Mouse (Mus musculus) Muller cell, postnatal 12 days (primary cell): ENCODE results near the gene Chmp4b.

Experiments used
- DNase-seq: peaks from one replicate; pipeline ENCODE4 v3.0.0-alpha.2; 2015; ENCODE audit errors: inconsistent ontology term

Chmp4b gene

DNA sequence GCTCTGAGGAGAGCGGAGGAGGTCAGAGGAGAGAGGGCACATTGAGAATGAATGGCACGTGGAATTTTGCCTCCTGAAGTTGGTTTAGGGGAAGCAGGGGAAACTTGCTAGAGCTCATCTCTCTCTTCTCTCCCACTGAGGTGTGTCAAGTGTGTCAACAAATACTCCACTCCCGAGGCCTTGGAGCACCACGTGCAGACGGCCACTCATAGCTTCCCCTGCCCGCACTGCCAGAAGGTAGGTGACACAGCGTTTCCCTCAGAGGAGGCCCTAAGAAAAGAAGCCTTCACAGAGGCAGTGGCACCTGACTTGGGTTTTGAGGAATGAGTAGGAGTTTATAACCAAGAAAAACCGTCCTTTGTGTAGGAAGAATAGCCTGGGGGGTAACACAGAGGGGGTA lies 10.3 kb upstream of the Chmp4b start:
- no peak for DNase-seq

DNA sequence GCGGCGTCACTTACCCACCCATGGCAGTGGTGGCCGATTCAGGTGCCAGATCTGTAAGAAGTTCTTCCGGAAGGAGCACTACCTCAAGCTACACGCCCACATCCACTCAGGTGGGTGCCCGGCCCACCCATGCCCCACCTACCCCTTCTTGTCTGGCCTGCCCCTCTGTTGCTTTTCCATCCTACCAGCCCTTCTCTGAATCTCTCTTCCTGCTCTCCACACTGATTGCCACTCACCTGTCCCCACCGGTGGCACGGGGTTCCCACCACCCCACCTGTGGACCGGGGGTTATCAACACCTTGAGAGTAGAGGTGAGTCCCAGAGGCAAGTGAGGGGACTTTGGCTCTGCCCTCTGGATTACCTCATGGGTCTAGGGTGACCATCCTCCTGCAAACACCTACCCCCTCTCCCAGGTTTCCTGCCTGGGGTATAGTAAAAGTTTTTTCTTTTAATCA lies 9.5 kb upstream of the Chmp4b start:
- no peak for DNase-seq

DNA sequence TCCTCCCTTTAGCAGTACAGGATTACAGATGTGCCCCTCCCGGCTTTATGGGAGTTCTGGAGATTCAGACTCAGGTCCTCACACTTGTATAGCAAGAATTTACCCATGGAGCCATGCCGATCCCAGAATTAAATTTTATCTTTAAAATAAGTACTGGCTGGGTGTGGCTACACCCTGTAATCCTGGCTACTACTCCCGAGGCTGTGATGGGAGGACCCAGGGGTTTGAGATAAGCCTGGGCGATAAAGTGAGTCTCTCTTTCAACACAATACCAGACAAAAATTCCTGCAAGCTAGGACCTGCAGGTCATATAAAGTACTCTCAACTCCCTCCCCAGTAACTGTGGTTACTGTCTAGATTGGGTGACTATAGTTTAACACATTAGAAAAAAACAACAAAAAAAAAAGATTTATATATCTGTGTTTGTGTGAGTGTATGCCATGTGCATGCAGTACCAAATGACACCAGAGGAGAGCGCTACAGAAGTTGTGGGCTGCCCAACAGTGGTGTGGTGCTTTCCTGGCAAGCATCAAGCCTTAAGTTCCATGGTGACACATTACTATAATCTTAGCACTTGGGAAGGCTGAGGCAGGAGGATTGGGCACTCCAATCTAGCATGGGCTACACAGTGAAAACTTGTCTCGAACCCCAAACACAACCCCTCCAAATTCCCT lies 8.7 kb upstream of the Chmp4b start:
- DNase-seq = no peak

DNA sequence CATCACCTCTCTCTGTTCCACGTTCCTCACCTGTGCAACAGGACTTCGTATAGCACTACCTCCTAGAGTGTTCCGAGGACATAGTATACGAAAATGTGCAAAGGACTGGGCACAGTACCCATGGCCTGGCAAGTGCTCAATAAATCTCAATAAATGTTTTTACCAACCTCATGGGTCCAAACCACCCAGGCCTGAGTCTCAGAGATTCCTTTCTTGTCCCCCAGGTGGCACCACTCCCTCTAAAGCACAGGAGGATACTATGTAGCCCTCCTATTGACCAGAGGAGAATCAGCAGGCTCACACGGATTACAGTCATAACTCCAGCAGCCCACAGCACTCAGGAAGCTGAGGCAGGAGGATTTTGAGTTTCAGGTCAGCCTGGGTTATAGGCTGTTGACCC lies 4.9 kb upstream of the Chmp4b start:
- DNase-seq = peak; percentile 17

DNA sequence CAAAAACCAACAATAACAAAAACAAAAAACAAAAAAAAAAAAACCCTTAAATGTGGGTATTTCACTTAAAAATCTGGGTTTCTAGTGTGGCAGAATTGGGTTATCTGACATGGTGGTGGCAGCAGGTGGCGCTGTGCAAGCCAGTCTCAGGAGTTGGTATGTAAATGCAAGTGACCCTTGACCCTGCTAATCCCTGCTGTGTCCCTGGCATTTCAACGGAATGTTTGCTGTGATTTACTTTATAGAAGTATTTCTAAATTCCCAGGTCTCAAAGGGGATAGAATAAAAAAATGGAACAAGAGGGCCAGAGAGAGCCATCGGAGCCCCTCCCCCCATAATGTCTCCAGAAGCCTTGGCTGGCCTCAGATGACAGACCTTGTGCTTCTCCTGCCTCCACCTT lies 3.4 kb upstream of the Chmp4b start:
- DNase-seq = peak; percentile 12

DNA sequence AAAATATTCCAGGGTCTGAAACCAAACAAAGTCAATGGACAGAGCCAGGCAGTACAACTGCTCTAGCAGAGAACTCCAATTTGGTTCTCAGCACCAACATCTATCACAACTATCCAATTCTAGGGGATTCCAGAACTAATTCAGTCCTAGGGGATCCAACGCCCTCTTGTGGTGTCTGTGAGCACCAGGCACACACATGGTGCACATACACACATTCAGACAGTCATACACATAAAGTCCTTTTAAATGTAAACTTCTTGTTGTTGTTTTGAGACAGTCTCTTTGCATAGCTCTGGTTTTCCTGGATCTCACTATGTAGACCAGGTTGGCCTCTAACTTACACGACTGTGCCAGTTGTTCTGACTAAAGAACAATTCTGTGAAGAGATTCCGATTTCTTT lies 1.1 kb upstream of the Chmp4b start:
- no peak for DNase-seq

DNA sequence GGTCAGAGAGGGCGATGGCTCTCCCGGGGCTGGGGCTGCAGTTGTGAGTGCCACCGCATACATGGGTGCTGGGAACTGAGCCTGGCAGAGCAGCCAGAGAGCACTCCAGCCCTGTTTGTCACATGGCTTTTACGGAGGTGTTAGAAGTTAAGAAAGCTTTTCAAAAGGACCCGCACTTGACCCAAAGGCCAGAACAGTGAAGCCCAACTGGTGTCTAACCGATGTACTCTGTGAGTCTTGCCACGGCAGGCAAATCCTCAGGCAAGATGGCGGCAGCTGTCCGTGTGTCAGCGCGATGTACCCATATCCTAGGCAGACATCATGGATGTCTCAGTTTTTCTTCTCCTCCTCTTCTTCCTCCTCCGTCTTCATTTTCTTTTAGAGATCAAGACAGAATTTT lies 3.5 kb downstream of the Chmp4b start:
- no peak for DNase-seq

DNA sequence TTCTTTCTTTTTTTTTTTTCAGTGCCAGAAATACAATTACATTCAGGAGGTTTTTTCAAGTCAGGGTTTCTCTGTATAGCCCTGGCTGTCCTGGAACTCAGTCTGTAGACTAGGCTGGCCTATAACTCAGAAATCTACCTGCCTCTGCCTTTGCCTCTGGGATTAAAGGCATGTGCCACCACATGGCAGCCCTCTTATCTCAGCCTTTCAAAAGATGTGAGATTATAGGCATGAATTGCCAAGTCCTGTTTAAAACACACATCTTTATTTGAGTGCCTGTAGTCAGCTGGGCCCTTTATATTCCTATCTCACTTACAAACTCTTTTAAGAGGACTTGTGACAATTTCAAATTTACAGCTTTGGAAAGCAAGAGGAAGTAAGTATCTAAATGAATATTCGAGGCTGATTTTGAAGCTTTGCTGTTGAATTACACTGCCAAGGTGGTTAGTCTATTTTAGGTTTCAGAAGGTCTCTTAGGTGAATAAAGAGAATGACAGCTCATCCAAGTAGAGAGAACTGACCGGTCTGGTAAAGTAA lies 4.4 kb downstream of the Chmp4b start:
- DNase-seq = no peak

DNA sequence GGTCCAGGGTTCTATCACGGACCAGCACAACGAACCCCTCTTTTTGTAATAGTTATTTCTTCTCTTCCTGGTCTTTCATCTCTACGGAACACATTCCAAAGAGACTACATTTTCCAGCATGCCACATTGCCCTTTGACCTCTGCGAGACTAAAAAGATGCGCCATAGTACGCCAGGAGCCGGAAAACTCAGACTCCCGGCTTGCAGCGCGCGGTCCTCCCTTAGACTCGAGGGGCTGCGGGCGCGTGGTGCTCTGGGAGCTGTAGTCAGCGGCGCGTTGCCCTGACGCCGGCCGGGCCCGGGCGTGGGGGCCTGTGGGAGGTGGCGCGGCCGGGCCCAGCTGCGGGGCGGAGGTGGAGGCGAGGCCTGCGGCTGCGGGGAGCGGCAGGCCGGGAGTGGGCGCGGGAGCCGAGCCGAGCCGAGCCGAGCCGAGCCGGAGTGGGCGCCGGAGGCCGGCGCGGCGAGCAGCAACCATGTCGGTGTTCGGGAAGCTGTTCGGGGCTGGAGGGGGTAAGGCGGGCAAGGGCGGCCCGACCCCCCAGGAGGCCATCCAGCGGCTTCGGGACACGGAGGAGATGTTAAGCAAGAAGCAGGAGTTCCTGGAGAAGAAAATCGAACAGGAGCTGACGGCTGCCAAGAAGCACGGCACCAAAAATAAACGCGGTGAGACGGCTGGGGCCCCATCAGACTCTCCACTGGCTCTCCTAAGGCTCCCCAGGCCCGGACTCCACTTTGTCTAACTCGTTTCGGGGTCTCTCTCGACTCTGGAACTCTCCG lies 5.4 kb downstream of the Chmp4b start:
- DNase-seq = peak; percentile 99

DNA sequence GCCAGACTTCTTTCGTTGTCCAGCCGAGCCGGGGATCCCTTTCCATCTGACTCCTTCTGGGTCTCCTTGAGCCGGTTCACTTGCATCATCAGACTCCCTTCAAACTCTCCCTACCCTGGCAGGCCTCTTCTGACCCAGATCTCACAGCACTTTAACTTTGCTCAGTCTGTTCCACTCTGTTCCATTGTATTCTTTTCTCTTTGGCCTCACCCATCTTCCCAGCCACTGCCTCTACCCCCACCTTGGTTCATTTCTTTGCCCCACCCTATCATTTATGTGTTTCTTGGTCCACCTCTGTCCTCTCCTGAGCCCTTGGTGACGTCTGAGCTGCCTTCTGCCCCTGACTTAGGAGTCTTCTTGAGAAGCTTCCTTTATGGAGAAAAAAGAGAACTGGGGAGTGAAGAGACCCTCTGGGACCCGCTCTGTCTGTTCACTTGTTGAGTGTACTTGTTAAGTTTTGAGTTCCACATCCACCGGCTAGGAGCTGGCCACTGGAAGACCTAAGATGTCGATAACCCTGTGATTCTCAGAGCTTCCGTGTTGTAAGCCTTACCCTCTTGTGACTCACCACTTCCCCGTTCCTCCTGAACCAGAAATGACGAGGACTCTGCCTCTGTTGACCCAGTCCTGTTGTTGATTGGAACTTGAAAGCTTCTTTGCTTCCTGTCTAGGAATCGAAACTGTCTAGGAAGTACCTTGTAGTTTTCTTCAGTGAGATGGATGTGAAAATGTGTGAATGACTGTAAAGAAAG lies 6.2 kb downstream of the Chmp4b start:
- DNase-seq = peak; percentile 62

DNA sequence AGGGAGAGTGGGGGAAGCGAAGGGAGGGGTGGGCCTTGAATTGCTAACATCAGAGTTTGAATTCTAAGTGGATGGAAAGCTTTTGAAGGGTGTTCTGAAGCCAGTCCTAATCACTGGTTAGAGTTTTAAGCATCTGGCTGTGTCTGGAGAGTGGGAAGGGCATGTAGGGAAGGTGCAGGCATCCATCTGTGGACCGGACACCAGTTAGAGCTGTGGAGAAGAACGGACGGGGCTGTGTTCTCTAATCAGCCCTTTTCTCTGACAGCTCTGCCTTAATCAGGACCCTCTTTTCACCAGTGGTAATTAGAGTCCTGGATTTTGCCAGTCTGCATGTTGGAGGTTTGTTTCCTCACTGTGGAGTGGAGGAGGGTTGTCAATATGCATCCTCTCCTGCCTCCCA lies 7.6 kb downstream of the Chmp4b start:
- DNase-seq = no peak

DNA sequence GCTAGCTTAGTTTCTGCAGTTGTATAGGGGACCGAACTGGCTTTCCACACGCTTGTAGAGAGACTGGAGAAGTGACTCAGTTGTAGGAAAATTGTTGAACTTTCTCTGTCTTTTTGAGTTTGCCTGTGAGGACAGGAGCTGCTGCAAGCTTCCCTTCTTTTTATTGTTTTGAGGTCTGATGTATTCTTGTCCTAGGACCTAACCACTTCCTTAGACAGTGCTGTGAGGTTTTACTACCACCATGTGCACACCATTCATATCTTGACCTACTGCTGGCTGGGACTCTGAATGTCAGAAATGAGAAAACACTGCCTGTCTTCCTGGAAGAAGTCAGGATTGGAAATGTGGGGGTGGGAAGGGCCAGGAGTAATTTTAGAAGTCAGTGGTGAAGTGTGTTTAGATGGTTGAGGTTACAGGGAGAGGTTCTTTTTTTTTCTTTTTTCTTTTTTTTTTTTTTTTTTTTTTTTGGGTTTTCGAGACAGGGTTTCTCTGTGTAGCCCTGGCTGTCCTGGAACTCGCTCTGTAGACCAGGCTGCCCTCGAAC lies 8.1 kb downstream of the Chmp4b start:
- no peak for DNase-seq

DNA sequence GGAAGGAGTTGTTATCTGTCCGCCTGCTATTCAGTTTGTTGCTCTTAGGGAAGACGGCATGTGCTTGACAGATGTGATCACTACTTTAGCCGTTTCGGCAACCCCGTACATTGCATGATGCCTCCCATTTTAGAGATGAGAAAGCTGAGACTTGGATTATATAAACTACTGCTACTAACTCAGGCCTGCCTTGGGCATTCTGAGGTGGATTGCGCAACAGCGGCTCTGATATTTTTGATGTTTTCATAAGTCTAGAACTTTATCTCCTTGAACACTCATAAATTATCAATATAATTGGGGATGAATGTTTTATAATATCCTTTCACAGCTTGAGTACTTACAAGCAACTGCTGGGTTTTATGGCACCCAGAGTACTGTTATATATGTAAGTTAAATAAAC lies 17.2 kb downstream of the Chmp4b start:
- no peak for DNase-seq

DNA sequence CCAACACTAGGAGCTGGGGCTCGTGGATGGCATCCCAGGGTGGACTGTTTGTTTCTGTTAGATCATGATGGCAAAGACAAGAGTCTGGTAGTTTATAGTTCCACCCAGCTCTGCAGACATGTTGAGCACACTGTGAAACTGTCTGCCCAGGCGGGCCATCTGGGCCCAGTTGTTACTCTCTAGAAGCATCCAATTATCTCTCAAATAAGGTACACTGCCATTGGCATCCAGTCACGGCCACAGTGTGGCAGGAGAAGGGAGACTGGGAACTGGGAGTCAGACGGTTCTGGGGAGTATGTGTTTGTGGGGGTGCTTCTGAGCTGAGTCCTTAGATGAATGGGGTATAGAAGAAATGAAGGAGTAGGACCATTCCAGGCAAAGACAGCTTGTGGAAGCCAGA lies 18.6 kb downstream of the Chmp4b start:
- DNase-seq = no peak

DNA sequence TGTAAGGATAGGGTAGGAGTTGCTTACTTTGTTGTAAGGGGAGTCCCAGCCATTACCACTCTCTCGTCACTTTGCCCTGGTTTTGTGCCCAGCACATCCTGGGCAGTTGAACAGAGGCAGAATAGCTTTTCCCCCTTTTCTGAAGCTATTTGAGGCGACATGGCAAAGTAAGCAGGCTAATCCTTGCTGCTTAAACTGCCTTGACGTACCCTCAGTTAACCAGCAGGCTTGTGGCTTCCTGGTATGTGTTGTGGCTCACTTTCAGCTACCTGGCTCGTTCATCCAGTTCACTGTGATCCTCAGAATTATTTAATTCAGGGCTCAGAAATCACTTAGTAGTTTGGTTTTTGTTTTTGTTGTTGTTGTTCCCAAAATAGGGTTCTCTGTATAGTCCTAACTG lies 19.2 kb downstream of the Chmp4b start:
- no peak for DNase-seq

DNA sequence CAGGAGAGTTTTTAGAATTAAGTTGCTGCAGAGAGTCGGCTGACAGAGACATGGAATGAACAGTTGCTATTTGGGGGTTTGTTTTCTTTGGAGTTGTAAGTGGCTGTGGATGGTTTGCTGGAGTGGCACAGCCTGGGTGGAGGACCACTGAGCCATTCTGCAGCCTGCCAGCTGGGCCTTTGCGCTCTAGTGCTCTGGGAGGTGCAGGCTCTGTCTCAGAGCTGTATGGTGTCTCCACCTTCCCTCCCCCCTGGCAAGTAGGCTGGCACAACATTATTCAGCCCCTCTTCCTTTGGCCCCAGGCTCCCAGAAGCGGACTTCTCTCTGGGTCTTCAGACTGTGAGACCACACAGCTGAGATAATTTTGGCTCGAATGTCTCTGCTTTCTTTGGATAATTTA lies 22.5 kb downstream of the Chmp4b start:
- DNase-seq = peak; percentile 17

DNA sequence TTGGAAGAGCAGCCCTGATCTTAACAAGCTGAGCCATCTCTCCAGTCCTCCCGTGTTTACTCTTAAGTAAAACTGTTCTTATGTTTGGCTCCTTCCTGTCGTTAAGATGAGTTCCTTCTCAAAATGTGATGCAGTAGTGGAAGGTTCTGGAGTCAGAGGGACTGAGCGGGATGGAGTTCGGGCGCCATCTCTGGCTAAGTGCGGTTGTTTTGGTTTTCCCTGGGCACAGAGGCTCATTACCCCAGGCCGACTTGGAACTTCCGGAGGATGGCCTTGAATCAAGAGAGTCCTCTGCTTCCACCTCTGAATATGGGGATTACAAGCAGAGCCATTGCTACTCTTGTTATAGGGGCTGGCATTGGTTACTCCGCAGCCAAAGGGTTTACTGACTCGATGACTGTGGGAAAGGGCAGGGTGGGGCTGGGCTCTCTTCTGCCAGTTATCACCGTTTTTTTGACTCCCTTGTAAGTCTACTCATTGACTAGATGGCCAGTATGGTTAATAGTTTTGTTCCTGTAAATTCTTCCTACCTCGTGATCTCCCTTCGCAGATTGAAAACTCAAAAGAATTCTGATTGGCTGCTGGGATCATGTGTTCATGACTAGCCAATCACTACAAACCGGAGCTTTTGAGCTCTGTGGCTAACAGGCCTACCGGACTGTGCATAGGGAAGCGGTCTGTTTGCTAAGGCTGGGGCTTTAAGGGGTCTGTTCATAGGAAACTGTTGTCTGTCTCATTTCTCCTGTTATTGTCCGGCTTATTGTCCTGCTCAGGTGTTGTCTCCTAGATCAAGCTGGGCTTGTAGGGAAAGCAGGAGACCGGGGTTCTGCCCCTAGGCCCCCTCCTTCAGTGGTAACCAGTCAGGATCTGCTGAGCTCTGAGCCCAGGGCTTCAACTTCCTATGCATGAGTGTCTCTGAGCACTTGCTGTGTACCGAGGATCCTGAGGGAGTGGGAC lies 25.4 kb downstream of the Chmp4b start:
- peak; percentile 59 for DNase-seq

DNA sequence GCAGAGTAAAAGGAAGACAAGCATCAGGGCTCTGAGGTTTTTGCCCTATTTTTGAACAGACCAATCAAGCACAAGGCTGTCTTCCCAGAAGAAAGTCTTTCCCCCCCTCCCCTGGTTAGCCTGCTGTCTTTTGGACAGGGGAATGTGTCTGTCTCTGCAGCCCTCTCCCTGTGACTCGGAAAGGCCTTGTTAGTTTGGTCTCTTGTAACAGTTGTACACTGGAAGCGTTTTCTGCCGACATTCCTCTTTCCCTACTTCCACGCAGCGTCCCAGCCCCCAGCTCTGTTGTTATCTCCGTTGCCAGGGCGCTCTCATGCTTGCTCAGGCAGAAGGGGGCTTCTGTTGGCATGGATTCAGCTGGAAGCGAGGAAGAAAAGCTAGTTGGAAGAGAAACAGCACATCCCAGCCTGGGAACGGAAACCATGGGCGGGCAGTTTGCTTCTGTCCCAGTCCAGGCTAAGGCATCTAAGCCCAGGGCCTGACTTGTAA lies 26.2 kb downstream of the Chmp4b start:
- peak; percentile 96 for DNase-seq

DNA sequence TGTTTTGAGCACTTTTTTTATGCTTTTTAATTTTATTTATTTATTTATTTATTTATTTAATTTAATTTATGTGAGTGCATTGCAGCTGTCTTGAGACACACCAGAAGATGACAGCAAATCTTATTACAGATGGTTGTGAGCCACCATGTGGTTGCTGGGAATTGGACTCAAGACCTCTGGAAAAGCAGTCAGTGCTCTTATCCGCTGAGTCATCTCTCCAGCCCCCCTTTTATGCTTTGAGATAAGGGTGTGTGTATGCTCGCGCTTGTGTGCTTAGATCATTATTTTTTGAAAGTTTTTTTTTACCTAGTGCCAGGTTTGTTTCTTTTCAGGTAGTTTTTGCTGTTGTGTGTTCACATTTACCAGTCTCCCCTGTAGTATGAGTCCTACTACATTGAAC lies 27.5 kb downstream of the Chmp4b start:
- no peak for DNase-seq

DNA sequence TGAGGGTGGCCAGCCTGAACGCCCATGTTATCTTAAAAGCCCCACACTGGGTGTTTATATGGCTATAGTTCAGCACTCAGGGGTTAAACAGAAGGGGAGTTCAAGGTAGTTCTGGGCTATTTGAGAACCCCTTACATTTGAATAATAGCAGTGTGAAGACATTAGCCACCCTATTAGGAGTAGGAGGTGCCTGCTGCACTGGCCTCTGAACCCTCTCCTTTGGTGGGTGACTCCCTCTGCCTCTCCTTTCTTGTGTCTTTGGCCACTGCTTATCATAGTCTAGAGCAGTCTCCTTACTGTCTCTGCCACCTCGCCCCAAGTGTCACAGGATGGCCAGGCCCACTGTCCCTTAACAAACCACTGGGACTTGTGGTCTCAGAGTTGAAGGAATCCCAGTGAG lies 28.8 kb downstream of the Chmp4b start:
- DNase-seq = no peak

DNA sequence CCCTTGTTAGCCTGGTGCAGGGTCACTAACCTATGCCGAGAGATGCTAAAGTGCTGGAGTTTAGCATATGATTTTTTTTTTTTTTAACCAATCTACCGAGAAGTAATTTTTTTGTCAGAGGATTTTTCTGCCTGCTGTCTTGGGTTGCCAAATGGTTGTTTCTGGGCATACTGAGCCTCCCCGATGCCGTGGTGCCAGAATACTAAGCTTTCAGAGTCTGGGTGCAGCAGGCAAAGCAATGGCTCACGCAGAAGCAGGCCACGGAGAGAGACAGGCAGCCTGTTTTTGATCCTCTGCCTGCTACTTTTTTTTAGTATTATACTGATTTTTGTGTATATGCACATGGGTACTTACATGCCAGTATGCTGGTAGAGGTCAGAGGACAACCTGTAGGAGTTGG lies 29.4 kb downstream of the Chmp4b start:
- DNase-seq = no peak
